Mouse (Mus musculus) adrenal gland, postnatal 25 days (tissue): Measurements from ENCODE around the gene Shc4. TPM values are rescaled to one million over a fixed set of nuclear protein-coding genes. Genes with fewer than 3 reads are reported as not detected.

Source experiments
- total RNA-seq: library from RNA; stranded (reverse); gene quantifications from 2 replicates; pipeline ENCODE4 v1.2.3, GENCODE M21; 2021

Shc4 gene
- total RNA-seq, 1 experiment from 2014 or later, result 3.4 TPM

Other genes with a start within 250 kb of the Shc4 start
- gene Gm9913, start 219.1 kb downstream of the Shc4 start, total RNA-seq, result not detected in 2 replicates
- 26.3 and 28.8 TPM in 2 replicates for gene Fbn1, start 216.2 kb downstream of the Shc4 start, total RNA-seq
- gene Cep152, start 99.0 kb downstream of the Shc4 start, total RNA-seq, result 5.1 TPM in 2 replicates
- 104 and 123 TPM in 2 replicates for gene Eid1, start 51.1 kb downstream of the Shc4 start, total RNA-seq
- gene Secisbp2l, start 58.7 kb upstream of the Shc4 start, total RNA-seq, result 62.2 and 73.1 TPM in 2 replicates
- gene Galk2, start 135.0 kb upstream of the Shc4 start, total RNA-seq, result 77.6 and 102 TPM in 2 replicates
- 128 and 139 TPM in 2 replicates for gene Cops2, start 135.0 kb upstream of the Shc4 start, total RNA-seq